Mouse (Mus musculus) ovary, postnatal 36 days (tissue): Measurements from ENCODE around the gene Fosb.
A peak's percentile ranks its signal among the peaks of the same experiment; 100 is the strongest.

Experiments used
- DNase-seq: peaks from one replicate; pipeline ENCODE4 v3.0.0; 2022; ENCODE audit warnings: low spot score, mixed read lengths

Gene Fosb

DNA sequence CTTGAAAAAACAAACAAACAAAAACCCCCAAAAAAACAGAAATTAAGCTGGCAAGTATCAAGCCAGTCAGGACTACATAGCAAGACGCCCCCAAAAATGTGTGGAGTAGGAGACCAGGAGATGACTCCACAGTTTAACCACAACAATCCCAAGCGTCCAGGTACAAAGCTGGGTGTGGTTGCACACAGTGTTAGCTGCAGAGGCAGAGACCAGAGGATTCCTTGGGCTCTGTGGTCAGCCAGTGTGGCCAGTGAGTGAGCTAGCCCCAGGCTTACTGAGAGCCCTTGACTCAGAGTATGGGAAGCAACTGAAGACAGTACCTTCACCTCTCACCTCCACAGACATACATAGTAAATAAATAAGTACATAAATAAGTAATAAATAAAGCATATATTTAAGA, 22.1 kb upstream of the Fosb start:
- no peak for DNase-seq

- no peak for DNase-seq
Observed at GRCm38 (mm10) chr7:19328425-19328824, 18.6 kb upstream of the Fosb start.

GRCm38 (mm10) chr7:19327782-19328181, 17.9 kb upstream of the Fosb start:
- no peak for DNase-seq

GRCm38 (mm10) chr7:19327128-19327527, 17.3 kb upstream of the Fosb start:
- DNase-seq: peak; percentile 73

- peak; percentile 84 for DNase-seq
Observed at GRCm38 (mm10) chr7:19326359-19326758, 16.5 kb upstream of the Fosb start.

GRCm38 (mm10) chr7:19325262-19326199, 15.7 kb upstream of the Fosb start:
- DNase-seq: no peak

GRCm38 (mm10) chr7:19324221-19324620, 14.4 kb upstream of the Fosb start:
- no peak for DNase-seq

GRCm38 (mm10) chr7:19322489-19322888, 12.6 kb upstream of the Fosb start:
- DNase-seq: no peak

GRCm38 (mm10) chr7:19321464-19321863, 11.6 kb upstream of the Fosb start:
- no peak for DNase-seq

GRCm38 (mm10) chr7:19320637-19321036, 10.8 kb upstream of the Fosb start:
- no peak for DNase-seq

GRCm38 (mm10) chr7:19319906-19320305, 10.1 kb upstream of the Fosb start:
- DNase-seq: peak; percentile 95

GRCm38 (mm10) chr7:19319458-19319857, 9.6 kb upstream of the Fosb start:
- no peak for DNase-seq

DNA sequence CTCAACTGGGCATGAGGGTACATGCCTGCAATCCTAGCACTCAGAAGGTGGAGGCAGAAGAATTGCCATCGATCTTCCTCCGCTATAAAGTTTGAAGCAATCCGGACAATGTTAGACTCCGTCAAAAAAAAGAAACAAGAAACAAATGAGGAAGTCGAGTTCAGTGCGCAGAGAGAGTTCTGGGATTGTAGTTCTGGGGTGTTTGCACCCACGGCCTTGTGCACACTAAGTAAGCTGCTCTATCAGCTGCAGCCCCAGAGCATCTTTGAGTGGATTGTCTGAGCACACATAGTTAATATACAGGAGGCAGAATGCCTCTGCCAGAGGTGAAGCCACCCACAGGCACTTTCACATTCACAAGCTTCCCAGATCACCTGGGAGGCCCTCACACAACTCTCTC, 8.8 kb upstream of the Fosb start:
- DNase-seq: no peak

- DNase-seq: no peak
Observed at GRCm38 (mm10) chr7:19318201-19318600, 8.3 kb upstream of the Fosb start.

GRCm38 (mm10) chr7:19316451-19317161, 6.8 kb upstream of the Fosb start:
- no peak for DNase-seq

- no peak for DNase-seq
Observed at GRCm38 (mm10) chr7:19314033-19314432, 4.2 kb upstream of the Fosb start.

GRCm38 (mm10) chr7:19311991-19312390, 2.1 kb upstream of the Fosb start:
- DNase-seq: no peak

GRCm38 (mm10) chr7:19309278-19309883, 470 bp downstream of the Fosb start:
- DNase-seq: no peak

- DNase-seq: peak; percentile 96
Observed at GRCm38 (mm10) chr7:19308454-19309277, 1.2 kb downstream of the Fosb start.

- peak; percentile 64 for DNase-seq
Observed at GRCm38 (mm10) chr7:19307739-19308453, 2.0 kb downstream of the Fosb start.
